ENCODE assay signal across 8 mouse cellular contexts in the genomic region with DNA sequence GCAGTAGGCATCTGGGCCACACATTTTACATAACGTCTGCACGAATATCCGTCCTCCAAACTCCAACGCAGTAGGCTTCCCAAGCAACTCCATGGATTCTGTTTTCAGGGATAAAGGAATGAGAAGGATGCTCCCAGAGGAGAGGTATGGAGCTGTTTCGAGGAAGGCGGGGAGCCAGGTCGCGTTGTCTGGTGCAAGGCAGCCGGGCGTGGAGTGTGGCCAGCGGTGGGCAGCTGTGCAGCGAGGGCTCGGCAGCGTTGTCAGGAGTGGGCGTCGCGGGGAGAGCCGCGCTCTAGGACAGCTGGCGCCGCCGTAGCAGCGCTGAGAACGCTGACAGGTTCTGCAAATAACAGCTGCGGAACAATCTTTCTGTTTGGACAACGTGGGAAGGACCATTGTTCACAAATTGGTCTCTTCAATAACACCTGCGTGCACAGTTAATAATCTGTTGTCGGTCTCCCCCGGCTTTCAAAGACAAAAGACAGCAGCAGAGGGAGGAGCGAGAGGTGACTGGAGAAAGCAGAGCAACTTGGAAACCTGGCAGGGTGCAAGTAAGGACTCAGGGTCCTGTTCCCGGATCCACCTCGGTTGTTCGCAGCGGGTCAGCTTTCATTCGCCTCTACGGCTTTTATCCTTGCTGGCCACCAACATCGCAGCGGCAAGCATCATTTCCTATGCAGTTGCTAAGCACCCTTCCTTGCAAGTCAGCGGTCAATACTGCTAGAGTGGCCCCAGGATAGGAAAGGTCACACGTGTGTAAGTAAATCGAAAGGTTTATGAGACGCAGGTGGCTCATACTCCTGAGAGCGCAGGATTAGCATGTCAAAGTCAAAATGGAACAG.
DNase-seq lines count a peak whose midpoint lies in the region; ATAC-seq and TF ChIP-seq lines count a peak whose summit lies in the region.

No protein-coding gene starts in this region.

- no peaks in the 10 kb centered on the region for H3K9me3 ChIP-seq in heart, postnatal 0 days (replicated peaks; ENCODE audit: control insufficient read depth, low read length)
- H3K9me3 ChIP-seq in midbrain, embryonic 15.5 days: no peaks in the 10 kb centered on the region

- intact Hi-C loops in left cerebral cortex, postnatal 14 days (cut with DNase I): no loop called here

- no peak for TF ChIP-seq EP300 in heart, postnatal 0 days (IDR thresholded peaks at IDR 0.05; ENCODE audit: low read depth)

- peak; percentile 42 for DNase-seq in layer of hippocampus, adult 11-12 months (ENCODE audit: low spot score)
- no peak for DNase-seq in layer of hippocampus, adult 9-10 months (ENCODE audit: low spot score)
- peak; percentile 59 for DNase-seq in embryo, embryonic 9.5 days (ENCODE audit: extremely low spot score)
- no peak for DNase-seq in heart, postnatal 0 days (ENCODE audit: low spot score)
- DNase-seq in left cerebral cortex, postnatal 14 days (ENCODE audit: low spot score in 2 of 2): peak; percentile 54 to 66
- DNase-seq in adipocyte (ENCODE audit: low spot score): no peak

- TF ChIP-seq CTCF in heart, postnatal 0 days (IDR thresholded peaks at IDR 0.05; ENCODE audit: low read depth): no peak

- H3K36me3 ChIP-seq in heart, postnatal 0 days (replicated peaks; ENCODE audit: control insufficient read depth, insufficient read depth, low read length): no peaks in the 10 kb centered on the region
- no peaks in the 10 kb centered on the region for H3K36me3 ChIP-seq in midbrain, embryonic 15.5 days (replicated peaks)

- 0 out of 2 replicates have a peak overlapping the region, but pooled peaks have one; percentile 26 for H3K27ac ChIP-seq in heart, postnatal 0 days (ENCODE audit: low read depth)
- peak overlapping the region; percentile 78 for H3K27ac ChIP-seq in midbrain, embryonic 15.5 days

- H3K27me3 ChIP-seq in heart, postnatal 0 days (ENCODE audit: control insufficient read depth, insufficient read depth, low read length): 0 out of 2 replicates have a peak, but pooled peaks cover 10% of the 10 kb centered on the region
- H3K27me3 ChIP-seq in midbrain, embryonic 15.5 days (replicated peaks): no peaks in the 10 kb centered on the region

- peak overlapping the region; percentile 47 for H3K9ac ChIP-seq in heart, postnatal 0 days (replicated peaks; ENCODE audit: low read depth, low read length)
- H3K9ac ChIP-seq in midbrain, embryonic 15.5 days: peak overlapping the region; percentile 49

- peak overlapping the region; percentile 47 for H3K4me3 ChIP-seq in heart, postnatal 0 days (ENCODE audit: low read depth, low read length)
- peak overlapping the region; percentile 38 for H3K4me3 ChIP-seq in midbrain, embryonic 15.5 days

- peak overlapping the region; percentile 73 for H3K4me2 ChIP-seq in heart, postnatal 0 days (ENCODE audit: low read depth, low read length)
- H3K4me2 ChIP-seq in midbrain, embryonic 15.5 days: peak overlapping the region; percentile 65

- H3K4me1 ChIP-seq in heart, postnatal 0 days (ENCODE audit: control insufficient read depth, insufficient read depth): peaks cover 14% of the 10 kb centered on the region
- H3K4me1 ChIP-seq in midbrain, embryonic 15.5 days: peaks cover 46% of the 10 kb centered on the region

- no peak for ATAC-seq in heart, postnatal 0 days (ENCODE audit: insufficient read depth, low read depth)
- peak; percentile 68 for ATAC-seq in midbrain, embryonic 15.5 days (replicated peaks)
- no peak for ATAC-seq in erythroblast, adult 5-6 weeks (replicated peaks; ENCODE audit: low FRiP score, poor library complexity, severe bottlenecking)

- 2% methylated on average over 43 of the region's 43 CpGs for whole genome bisulfite sequencing in heart, postnatal 0 days
- WGBS in midbrain, embryonic 15.5 days: under 1% methylated on average over 43 of the region's 43 CpGs

Comparison
In these comparisons a context has a peak if more than half of its experiments do, and no peak if none do; other contexts are left out.
1. DNase-seq: peak in layer of hippocampus, adult 11-12 months (single experiment), embryo, embryonic 9.5 days (single experiment) and left cerebral cortex, postnatal 14 days (2 of 2); none in layer of hippocampus, adult 9-10 months (single experiment), heart, postnatal 0 days (single experiment) and adipocyte (single experiment).